8 mouse cellular contexts compared by ENCODE assay signal in genomic region chr6:87335091-87335934, GRCm38 (mm10). TPM values are rescaled to one million over a fixed set of nuclear protein-coding genes. Genes with fewer than 3 reads are reported as not detected.
A peak's percentile ranks its signal among the peaks of the same experiment; 100 is the strongest.
DNase-seq lines count a peak whose midpoint lies in the region; ATAC-seq and TF ChIP-seq lines count a peak whose summit lies in the region.

Gene Antxr1 (minus strand): TSS chr6:87335821.

- no peaks in the 10 kb centered on the region for H3K36me3 ChIP-seq in hindbrain, embryonic 12.5 days

- H3K4me1 ChIP-seq in hindbrain, embryonic 12.5 days: peaks cover 17% of the 10 kb centered on the region

- no peak for DNase-seq in Patski (ENCODE audit: low read depth, low spot score)
- peak; percentile 15 for DNase-seq in cerebellum, adult 8-10 months
- peak; percentile 23 to 49 for DNase-seq in frontal cortex, postnatal 10 days (ENCODE audit: low spot score in 2 of 2)
- peak; percentile 55 to 72 for DNase-seq in layer of hippocampus, postnatal 25 days (ENCODE audit: extremely low spot score in 1 of 2, low spot score in 1 of 2)
- peak; percentile 69 for DNase-seq in lung, postnatal 14 days
- DNase-seq in retina, postnatal 7 days (ENCODE audit: low read depth, low spot score): peak; percentile 23
- DNase-seq in c-Kit-positive CD71-positive TER-119-positive erythroid progenitor cells, embryonic 14.5 days (ENCODE audit: low spot score): no peak

- H3K27ac ChIP-seq in hindbrain, embryonic 12.5 days: peak within 1 kb of the TSS; percentile 64

- peak; percentile 76 for TF ChIP-seq CTCF in Patski (IDR thresholded peaks at IDR 0.05)

- peak within 1 kb of the TSS; percentile 78 for H3K4me3 ChIP-seq in hindbrain, embryonic 12.5 days

- peak within 1 kb of the TSS; percentile 79 for H3K9ac ChIP-seq in hindbrain, embryonic 12.5 days

- no peak for ATAC-seq in Patski
- peak; percentile 75 for ATAC-seq in hindbrain, embryonic 12.5 days (ENCODE audit: low FRiP score)

- peaks cover 24% of the 10 kb centered on the region for H3K27me3 ChIP-seq in Patski
- peaks cover 6% of the 10 kb centered on the region; the same call in 1 of the 2 replicates for H3K27me3 ChIP-seq in hindbrain, embryonic 12.5 days

- in situ Hi-C loops in Patski (cut with MboI; ENCODE audit: low pct_unique_long_range_greater_than_20kb): no loop called here

- H3K9me3 ChIP-seq in hindbrain, embryonic 12.5 days (replicated peaks): no peaks in the 10 kb centered on the region

- CTCF ChIA-PET in Patski (lab: Charles Lee): interaction anchor here (0.8 to 3.3 kb wide), 5 partner anchors 9 to 238 kb away, joined by 3 to 30 read pairs (median 4); no protein-coding TSS in a partner anchor

- POLR2A ChIA-PET in Patski (lab: Charles Lee): interaction anchor here (0.7 kb wide), 4 partner anchors 46 to 269 kb away, joined by 5 to 11 read pairs (median 7); no protein-coding TSS in a partner anchor

- peak within 1 kb of the TSS; percentile 86 for H3K4me2 ChIP-seq in hindbrain, embryonic 12.5 days (replicated peaks)

- WGBS in hindbrain, embryonic 12.5 days: under 1% methylated on average over 51 of the region's 54 CpGs

RNA-seq across cellular contexts. Expression of gene Antxr1, which starts in this region (rescaled TPM):
- 25.1 TPM for polyA plus RNA-seq in Patski (2021)
- 5.0 and 5.1 TPM in 2 replicates for polyA plus RNA-seq in hindbrain, embryonic 12.5 days (2016; fragmentation: Nextera tagmentation; extraction: Ambion mirVana)
- total RNA-seq in layer of hippocampus, postnatal 25 days (2021): 10 to 100 TPM; 10.1 to 11.8 TPM

Comparison
In these comparisons a context has a peak if more than half of its experiments do, and no peak if none do; other contexts are left out.
1. DNase-seq: peak in cerebellum, adult 8-10 months (single experiment), frontal cortex, postnatal 10 days (2 of 2), layer of hippocampus, postnatal 25 days (2 of 2), lung, postnatal 14 days (single experiment) and retina, postnatal 7 days (single experiment); none in Patski (single experiment) and c-Kit-positive CD71-positive TER-119-positive erythroid progenitor cells, embryonic 14.5 days (single experiment).